Mouse (Mus musculus): Measurements from ENCODE around the gene Atf3.

Atf3 gene

DNA sequence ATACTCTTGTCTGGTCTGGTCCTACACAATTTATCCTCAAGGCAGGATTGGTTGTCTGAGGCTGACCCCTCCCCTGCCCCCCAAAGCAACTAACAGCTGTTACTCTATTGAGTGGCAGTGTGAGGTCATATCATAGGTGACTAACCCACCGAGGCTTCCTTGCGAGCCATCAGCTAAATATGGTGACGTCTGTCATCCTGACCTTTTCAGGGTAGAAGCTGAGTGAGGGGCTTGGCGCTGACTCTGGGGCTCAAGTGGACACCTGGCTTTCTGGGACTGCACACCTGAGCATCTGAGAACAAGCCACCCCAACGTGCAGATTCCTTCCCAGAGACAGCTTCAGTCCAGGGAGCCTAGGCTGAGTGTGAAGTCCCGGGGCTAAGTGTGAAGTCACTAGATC is at the start of gene Atf3:
Gene Atf3 (minus strand): TSS at position 101 of the 400 bp plus-strand sequence.
- DNase-seq (ENCODE audit: low spot score in 2 of 2) = no peak

GRCm38 (mm10) chr1:191267162-191267561 is 49.3 kb upstream of the Atf3 start:
- DNase-seq (ENCODE audit: low spot score in 2 of 2) = no peak

DNA sequence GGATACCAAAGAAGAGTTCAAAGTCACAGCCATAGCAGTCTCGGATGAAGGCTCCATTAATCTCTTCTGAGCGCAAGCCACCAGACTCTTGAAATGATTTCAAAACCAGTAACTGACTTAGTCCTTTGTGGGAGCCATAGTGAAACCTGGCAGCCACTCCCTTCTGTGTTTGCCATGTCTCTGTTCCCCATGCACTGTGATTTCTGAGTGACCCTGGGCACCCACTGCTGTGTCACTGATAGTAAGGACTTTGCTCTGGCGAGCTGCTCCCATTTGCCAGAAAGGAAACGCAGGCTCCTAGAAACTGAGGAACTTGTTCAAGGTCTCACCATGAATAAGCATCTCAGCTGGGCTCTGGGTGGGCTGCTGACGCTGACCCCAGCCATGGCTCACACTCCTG is 45.6 kb upstream of the Atf3 start:
- DNase-seq (ENCODE audit: low spot score in 2 of 2) = no peak

DNA sequence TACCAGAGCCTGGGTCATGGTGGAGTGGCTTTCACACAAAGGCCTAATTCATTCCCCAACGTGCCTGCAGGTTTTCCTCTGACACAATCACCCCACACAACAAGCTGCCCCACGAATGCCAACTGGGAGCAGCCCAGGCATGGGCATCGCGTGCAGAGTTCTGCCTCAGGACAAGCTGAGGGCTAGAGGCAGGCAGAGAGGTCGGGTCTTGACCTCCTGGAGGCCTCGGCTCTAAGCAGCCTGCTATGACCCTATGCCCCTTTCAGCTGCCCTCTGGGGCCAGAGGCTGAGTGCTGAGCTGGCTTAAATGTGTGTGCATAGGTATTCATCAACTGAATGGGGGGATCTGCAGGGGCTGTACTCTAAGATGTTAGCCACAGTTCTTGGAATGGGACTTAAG is 44.0 kb upstream of the Atf3 start:
- DNase-seq (ENCODE audit: low spot score in 2 of 2) = no peak

DNA sequence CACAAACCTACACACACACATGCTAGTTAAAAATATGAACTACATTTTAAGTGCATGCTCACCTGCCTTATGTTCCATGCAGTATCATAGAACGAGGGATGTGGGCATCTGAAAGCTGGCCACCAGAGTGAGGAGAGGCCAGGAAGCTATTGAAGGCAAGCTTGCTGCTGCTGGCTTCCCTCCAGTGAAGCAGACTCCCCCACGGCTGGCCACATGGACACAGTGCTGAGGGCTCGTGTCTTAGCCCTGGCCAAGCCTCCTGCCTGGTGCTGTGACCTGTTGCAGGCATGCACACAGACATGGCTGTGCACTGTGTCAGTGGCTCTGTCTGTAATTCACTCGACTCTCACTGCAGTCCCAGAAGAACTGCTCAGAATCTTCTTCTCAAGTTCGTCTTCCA is 41.8 kb upstream of the Atf3 start:
- no peak for DNase-seq (ENCODE audit: low spot score in 2 of 2)

DNA sequence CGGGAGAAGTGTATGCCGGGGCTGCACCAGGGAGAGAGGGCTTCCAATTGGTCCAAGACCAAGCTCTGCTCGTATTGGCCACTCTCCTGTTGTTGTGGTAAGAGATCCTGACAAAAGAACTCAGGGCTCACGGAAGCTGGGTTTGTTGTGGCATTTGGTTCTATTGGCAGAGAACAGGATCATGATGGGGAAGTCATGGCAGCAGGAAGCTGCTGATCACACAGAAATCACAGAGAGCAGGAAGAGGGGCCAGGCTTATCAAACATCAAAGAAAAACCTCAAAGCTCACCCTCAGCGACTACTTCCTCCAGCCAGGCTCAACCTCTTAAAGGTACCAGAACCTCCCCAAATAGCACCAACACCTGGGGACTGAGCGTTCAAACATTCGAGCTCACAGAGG is 41.3 kb upstream of the Atf3 start:
- DNase-seq (ENCODE audit: low spot score in 2 of 2) = no peak

DNA sequence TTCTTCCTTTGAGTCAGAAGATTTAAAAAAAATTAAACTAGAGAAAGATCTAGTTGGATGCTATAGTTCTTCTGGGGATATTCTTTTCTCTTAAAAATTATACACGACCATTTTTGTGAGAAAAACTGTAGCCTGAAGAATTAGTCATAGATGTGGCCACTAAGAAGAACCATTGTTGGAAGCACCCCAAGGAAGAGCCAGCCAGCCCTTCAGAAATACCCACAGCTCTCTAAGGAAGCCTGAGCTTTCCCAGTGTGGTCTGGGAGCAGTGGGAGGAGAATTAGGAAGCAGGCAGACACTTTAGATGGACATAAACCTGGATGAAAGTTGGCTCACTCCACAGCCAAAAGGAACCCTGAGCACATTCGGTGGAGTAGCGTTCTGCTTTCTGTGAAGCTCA is 40.7 kb upstream of the Atf3 start:
- DNase-seq (ENCODE audit: low spot score in 2 of 2) = no peak

GRCm38 (mm10) chr1:191257981-191258380 is 40.1 kb upstream of the Atf3 start:
- DNase-seq (ENCODE audit: low spot score in 2 of 2) = no peak

- DNase-seq (ENCODE audit: low spot score in 2 of 2) = no peak
Measured at GRCm38 (mm10) chr1:191257351-191257771, 39.5 kb upstream of the Atf3 start.

DNA sequence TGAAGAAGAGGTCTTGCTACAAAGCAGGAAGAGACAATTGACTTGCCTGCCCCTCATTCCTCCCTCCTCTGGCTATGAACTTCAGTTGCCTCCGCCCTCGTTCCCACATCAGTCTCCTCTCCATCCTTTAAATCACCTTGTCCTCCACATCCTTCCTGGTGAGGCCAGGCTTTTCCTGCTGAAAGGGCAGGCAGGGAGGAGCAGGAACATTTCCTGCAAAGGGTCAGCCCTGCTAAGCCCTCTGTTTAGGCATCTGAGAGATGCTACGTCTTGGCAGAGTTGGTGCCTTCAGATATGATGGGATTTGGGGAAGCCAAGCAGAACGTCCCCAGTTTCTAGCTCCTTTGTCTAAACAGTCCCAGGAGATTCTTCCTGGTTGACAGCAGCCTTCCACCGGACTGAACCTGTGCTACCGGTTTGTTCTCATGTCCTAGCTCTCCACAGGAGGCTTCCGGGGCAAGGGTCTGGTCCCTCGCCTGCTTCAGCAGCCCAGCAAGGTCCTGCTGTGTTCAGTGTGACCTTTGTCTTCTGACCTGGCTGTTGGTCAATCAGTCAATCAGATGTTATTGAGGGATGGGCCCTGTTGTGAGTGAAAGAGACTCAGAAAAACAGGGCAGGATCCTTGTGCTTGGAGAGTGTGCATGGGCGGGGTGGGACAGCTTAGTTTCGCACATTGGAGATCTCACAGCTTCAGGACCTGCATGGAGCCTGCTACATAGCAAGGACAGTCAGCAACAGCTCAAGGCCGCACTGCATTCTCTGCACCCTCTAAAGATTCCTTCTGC is 38.9 kb upstream of the Atf3 start:
- DNase-seq (ENCODE audit: low spot score in 2 of 2) = no peak

- DNase-seq (ENCODE audit: low spot score in 2 of 2) = no peak
Measured at GRCm38 (mm10) chr1:191256134-191256533, 38.3 kb upstream of the Atf3 start.

DNA sequence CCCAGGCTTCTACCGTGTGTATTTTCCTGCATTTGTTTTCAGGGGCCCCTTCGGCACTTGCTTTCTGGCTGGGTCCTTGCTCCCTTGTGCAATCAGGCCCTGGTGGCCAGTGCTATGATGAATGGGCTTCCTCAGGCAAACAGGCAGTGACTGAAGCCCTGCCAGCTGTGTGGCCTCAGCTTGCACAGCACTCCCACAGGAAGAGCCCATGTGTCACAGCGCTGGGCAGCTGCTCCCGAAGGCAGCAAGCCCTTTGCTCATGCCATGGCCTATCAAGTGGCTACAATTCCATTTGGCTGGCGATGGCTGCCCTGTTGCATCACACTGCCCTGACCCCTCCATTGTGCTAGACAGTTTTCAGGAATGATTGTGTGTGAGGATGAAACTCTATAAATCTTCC is 36.6 kb upstream of the Atf3 start:
- no peak for DNase-seq (ENCODE audit: low spot score in 2 of 2)

DNA sequence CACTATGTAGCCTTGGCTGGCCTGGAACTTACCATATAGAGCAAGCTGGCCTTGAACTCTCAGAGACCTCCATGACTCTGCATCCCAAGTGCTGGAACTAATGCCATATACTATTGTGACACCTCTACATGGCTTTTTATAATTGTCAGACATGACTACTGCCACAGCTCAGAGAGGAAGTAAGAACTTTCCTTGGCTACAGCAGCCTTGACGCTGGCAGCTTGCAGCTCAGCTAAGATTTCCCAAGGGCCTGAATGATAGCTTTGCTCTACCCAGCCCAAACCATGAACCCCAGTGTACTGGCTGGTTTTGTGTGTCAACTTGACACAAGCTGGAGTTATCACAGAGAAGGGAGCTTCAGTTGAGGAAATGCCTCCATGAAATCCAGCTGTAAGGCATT is 35.8 kb upstream of the Atf3 start:
- DNase-seq (ENCODE audit: low spot score in 2 of 2) = no peak

GRCm38 (mm10) chr1:191249975-191250374 is 32.1 kb upstream of the Atf3 start:
- DNase-seq (ENCODE audit: low spot score in 2 of 2) = no peak

GRCm38 (mm10) chr1:191248423-191248822 is 30.6 kb upstream of the Atf3 start:
- DNase-seq (ENCODE audit: low spot score in 2 of 2) = no peak

DNA sequence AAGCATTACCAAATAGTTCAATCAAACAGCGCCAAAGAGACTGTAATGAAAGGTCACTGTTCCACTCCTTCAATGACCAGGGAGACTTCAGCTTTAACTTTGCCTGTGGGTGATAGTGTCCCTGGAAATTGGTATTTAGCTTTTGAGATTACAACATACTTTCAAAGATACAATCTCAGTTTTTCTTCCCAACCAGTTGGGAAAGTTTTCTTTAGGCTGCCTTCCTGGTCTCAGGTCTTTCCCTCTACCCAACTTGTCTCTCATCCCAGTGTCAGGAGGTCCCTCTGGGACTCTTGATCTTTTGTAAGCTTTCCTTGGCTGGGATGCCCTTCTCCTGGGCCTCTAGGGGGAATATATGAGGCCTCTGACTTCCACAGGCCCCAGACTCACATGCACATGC is 29.7 kb upstream of the Atf3 start:
- no peak for DNase-seq (ENCODE audit: low spot score in 2 of 2)

DNA sequence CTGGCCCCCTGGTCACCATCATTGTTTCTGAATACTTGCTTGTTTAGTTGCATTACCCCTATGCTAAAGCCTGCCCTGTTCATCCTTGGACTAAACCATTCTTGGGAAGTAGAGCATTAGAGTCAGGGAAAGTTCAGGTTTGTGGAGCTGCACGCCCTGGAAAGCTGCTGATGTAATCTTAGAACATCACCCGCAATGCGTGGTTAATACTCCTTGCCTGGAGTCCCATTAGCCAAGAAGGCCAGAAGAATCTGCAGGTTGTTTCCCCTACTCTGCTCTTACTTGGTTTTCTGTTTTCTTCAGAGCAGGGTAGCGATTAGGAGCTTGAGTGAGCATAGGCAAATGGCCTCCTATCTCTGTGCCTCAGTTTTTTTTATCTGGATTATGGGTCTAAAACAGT is 26.0 kb upstream of the Atf3 start:
- DNase-seq (ENCODE audit: low spot score in 2 of 2) = no peak

GRCm38 (mm10) chr1:191242065-191242698 is 24.3 kb upstream of the Atf3 start:
- no peak for DNase-seq (ENCODE audit: low spot score in 2 of 2)

- no peak for DNase-seq (ENCODE audit: low spot score in 2 of 2)
Measured at GRCm38 (mm10) chr1:191241574-191241973, 23.7 kb upstream of the Atf3 start.

DNA sequence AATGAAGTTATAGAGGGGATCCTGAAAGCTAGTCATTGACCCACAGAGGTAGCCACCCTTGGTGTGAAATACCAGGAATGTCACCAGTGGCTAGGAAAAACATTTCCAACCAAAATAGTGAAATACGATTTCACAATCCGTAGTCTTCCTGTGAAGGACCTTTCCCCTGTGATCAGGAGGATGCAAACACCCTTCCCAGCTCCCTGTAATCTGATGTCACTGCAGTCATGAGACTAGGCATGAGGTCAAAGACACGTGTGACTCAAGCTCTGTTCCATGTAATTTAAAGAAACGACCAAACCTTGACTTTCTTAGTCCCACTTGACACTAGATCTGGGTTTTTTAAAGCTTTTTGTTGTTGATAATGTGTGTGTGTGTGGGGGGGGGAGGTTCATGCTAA is 21.8 kb upstream of the Atf3 start:
- no peak for DNase-seq (ENCODE audit: low spot score in 2 of 2)

GRCm38 (mm10) chr1:191235788-191236542 is 18.1 kb upstream of the Atf3 start:
- DNase-seq (ENCODE audit: low spot score in 2 of 2) = no peak

DNA sequence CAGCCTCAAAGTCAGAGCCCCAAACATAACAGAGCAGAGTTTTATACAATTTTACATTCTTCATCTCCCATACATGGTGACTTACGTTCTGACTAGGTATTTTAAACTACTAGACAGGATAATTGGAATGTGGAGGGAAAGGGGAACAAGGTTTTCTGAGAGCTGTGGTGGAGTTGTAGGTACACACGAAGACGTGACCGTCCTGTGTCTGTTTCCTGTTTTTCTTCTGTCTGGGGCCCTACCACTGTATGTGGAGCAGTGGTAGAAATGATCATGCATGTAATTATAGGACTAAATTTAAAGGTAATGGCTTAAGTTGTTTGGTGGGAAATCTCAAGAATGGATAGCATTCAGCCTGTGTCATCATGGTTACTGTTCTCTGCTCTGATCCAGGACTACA is 17.0 kb upstream of the Atf3 start:
- DNase-seq (ENCODE audit: low spot score in 2 of 2) = no peak
